Mouse (Mus musculus) ES-CJ7 (cell line): ENCODE data around the gene Mgat3.

ENCODE experiments used
- DNase-seq: peaks from one replicate; pipeline ENCODE4 v3.0.0; 2011; ENCODE audit warnings: low read depth, low spot score

Gene Mgat3

DNA sequence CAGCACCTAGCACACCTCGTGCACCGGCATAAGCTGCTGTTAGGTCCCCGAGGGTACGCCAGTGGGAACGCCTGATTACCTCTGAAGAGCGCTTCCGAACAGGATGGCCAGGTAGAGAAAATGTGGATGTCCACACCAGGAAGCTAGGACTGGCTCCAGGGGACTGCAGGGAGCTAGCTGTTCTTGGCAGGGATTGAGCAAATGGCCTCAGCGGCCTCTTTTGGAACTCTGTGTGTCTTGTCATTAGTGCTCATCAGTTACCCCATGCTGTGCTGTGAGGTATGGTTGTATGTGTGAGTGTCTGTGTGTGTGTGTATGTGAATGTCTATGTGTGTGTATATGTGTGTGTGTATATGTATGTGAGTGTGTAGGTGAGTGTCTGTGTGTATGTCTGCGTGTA, 1.8 kb downstream of the Mgat3 start:
- no peak for DNase-seq

DNA sequence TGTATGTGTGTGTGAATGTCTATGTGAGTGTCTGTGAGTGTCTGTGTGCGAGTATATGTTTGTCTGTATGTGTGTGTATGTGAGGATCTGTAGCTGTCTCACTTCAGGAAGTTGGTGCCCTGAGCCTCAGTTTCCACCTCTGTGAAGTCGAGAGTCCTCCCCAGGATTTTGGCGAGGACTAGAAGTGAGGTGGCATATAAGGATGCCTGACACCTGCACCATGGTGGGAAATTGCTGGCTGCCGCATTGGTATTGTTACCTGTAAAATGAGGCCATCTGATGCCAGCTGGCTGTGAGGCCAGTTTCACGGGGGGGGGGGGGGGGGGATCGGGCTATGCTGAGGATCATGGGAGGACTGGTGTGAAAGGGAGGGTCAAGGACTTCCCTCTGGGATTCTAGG, 2.2 kb downstream of the Mgat3 start:
- no peak for DNase-seq

DNA sequence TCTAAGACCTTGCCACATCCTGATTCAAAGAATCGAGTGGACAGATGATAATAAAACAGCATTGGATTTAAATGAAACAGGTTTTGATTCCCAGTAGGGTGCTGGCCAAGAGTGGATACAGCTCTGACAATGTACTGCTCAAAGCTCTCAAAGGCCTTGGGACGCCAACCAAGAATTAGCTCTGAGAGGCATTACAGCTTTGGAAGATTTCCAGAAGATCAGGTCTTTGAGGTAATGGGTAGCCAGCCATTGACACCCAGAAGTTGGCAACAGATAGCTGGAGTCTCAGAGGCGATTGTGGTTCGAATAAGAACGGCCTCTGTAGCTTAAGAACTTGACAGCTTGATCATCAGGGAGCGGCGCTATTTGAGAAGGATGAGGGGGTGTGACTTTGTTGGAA, 8.0 kb downstream of the Mgat3 start:
- DNase-seq, result no peak

DNA sequence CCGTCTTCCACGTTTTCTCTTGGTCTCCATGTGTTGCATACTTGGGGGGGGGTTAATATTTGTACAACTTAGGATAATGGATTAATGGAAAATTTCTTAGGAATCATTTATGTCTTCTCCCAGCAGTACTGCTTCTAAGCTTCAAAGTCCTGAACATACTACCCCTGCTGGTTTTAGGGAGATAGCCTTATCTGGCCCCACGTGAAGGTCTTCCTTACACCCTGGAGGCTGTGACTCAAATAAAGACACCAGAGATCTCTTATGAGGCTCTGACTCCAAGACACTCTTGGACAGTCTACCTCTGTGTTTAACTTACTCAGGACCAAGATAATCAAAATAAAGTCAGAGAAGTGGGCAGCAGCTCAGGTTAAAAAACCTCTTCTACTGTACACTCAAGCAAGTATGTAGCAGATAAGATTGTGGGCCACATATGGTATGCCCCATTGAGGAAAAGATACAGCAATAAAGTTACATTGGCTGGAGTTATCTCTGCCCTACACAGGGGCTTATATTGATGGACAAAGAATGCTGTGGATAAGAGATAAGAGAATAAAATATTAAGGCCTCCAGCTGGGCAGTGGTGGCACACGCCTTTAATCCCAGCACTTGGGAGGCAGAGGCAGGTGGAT, 8.7 kb downstream of the Mgat3 start:
- DNase-seq, result no peak

DNA sequence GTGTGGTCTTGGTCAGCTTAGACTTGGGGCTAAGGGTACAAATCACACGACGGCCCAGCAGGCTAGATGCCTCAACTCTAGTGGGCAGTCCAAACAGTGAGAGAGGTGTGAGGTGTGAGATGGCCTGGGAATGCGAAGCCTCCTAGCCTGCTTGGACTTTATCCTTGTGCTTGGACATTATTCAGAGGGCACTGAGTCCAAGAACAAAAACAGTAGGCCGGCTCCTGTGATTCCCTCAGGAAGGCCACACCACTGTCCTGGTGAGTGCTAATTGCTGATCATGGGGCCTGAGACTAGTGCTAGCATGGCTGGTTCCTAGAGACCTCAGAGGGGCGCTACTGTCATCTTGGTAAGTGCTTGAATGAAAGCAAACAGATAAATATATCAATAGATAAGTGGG, 15.4 kb downstream of the Mgat3 start:
- DNase-seq, result no peak

DNA sequence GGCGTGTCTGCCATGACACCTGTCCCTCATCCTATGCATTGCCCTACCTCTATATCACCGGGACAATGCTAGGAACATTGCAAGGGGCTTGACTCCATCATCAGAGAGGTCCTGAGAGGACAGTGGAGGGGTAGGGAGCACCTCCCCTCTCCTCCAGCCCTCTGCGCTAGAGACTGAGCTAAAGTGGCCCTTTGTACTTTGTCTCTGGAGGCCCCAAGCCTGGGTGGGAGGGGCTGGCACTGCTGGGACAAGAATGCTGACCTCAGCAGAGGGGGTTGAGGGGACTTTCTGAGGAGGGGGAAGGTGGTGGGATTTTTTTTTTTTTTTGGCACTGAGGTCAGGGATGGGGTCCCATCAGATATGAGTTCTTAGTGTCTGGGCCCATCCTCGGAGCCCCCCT, 16.6 kb downstream of the Mgat3 start:
- DNase-seq, result no peak

DNA sequence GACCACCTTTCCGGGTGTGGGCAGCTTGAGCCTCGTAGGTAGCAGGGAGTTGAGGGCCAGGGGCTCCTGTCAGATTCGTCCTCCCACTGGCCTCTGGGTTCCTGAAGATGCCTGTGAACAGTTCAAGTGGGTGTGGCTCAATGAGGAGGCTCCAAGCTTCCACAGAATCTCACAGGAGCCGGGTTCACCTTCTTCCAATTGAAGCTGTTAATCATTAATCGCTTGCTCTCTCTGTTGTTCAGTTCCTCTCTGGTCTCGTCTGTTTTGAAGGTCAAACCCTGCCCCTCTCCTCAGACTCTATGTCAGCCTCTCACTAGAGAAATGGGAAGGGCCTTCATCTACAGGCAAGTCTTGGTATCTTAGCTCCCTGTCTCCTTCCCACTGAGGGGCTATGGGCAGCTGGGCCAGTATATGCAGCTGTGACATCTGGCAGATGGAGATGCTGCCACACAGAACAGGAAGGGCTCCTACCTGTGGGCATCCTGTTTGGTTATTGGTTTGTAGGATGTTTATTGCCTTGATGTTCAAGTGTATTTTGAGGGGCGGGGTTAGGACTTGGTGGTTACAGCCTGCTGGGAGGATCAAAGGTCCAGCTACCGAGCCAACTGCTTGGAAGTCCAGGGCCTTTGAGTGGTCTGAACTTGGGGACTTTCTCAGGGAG, 18.2 kb downstream of the Mgat3 start:
- DNase-seq, result peak; percentile 45

DNA sequence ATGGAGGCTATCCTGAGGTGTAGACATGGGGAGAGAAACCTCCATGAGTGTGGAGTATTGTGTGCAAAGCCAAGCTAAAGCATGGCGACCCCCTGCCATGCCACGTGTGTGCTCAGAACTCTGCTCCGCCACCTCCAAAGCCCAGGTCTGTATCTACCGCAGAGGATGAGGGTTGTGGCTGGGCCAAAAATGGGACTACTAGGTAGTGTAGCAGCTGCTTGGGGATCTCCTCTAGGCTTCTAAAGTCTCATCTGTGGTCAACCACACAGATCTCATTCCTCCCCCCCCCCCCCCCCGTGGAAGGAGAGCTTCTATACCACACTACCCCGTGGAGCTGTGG, 18.7 kb downstream of the Mgat3 start:
- no peak for DNase-seq

DNA sequence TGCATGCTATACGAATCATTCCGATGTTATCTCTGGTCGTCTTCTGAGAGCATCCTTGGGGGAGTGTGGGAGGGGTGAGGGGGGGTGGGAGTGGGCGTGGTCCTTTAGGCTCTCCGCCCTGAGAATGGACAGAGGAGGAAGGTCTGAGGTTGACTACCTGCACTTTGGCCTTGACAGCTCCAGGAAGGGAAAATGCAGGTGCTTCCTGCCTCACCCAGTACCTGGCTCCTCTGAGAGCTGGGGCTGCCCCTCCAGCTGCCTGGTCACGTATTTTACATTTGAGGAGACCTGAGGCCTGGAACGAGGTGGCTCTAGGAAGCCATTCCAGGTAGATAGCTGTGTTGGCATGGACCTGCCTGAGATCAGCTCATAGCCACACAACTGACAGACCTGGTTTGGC, 19.3 kb downstream of the Mgat3 start:
- no peak for DNase-seq

DNA sequence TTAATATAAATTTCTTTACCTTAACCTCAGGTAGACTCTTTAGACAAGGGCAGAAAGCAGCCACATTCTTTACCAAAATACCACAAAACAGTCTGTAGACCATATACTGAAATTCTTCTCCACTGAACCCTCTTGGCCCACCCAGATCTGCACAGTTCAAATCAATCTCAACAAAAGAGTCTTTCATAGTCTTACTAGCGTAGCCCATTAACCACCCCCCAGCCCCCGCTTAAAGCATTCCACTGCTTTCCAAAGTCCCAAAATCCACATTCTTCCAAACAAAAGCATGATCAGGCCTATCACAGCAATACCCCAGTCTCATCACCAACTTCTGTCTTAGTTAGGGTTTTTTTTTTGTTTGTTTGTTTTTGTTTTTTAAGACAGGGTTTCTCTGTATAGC, 26.0 kb downstream of the Mgat3 start:
- DNase-seq, result no peak

DNA sequence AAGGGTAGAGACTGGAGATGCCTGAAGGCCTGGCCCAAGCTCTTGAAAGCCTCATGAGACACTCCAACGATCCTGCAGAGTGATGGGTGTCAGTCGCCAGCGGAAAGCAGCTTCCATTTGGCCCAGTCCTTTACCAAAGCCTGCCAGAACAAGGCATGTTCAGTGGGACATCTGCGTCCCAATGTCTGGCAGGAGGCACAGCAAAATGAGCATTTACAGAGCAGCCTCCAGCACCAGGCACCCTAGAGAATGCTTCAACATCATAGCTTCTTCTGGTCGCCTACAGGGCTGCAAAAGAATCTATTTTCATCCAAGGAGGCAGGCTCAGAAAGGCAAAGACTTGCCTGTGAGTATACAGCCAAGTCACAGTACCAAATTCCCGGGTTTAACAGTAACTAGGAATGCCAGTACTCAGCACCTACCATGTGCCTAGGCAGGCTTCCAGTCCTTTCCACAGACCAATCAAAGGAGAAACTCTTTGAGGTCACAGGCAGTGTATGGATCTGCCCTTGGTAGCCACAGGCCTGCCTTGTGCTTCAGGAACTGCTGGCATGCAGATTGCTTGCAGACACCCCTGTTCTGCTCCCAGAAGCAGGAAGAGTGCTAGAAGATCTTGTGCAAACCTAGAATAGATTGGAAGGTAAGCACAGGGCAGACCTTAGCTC, 28.7 kb downstream of the Mgat3 start:
- DNase-seq, result no peak

DNA sequence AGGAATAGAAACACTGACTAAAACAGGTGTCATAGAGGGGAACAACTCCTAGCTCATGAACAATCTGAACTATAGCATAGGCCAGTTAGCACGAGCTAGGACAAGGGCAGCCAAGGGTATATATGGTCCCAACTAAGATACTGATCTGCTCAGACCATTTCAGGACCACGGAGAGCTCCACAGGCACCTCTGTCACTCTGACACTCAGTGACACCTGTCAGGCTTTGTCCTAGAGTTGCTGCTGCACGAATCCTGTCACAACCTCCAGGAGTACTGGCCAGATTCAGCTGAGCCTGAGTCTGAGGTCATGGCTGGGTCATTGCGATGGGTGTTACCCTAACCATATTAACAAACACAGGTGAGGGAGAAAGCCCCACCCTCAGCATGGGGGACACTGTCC, 29.9 kb downstream of the Mgat3 start:
- peak; percentile 64 for DNase-seq

DNA sequence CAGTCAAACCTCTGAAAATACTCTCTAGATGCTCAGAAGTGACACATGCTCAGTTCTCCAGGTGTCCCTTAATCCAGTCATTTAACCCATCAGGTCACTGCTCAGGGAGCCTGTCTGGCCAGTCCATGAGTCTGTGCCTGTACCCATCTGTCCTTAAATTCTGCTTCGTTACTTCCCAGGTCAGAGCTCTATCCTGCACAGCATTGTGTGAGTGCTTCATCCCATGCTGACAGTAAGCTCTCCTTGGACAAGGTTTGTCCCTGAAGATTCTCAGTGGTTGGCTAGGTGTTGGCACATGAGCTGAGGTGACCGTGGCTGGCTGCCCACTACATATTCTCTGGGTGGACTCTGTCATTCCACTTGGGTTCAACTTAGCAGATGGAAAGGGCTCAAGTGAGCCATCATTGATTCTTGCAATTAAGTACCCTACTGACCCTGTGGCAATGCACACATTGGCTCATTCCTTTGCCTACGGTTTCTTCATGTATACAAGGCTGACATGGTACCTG, 32.6 kb downstream of the Mgat3 start:
- DNase-seq, result no peak

DNA sequence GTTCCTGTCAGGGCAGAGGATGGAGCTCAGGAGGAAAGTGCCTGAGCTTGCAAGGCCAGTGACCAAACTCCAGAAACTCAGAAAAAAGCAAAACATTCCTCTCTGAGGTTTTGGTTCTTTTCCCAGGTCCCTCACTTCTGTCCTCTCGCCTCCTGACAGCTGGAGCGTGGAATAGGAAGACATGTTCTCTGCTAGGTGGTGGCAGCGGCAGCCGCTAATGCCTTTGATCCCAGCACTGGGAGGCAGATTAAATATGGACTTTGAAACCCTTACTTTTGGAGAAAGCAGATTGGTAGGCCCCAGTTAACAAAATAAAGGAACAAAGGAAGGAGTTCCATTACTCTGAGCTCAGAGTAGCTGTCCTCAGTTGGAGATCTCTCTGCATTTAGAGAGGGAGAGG, 34.9 kb downstream of the Mgat3 start:
- DNase-seq, result no peak

DNA sequence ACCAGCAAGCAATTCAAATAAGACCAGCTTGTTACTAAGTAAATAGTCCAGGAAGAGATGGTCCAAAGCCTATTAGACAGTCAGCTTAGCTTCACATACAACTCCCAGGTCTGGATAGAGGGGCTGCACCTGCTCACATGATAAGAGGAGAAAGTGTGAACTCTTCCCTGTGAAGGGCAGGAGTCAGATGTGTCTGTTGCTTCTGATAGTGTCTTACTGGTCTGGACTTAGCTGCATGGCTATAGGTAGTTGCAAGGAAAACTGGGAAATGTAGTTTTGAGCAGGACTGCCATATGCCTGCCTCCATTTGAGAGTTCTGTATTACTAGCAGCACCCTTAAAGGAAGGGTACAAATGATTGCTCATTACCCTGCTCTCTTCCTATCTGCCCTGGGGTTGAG, 40.2 kb downstream of the Mgat3 start:
- DNase-seq, result no peak

DNA sequence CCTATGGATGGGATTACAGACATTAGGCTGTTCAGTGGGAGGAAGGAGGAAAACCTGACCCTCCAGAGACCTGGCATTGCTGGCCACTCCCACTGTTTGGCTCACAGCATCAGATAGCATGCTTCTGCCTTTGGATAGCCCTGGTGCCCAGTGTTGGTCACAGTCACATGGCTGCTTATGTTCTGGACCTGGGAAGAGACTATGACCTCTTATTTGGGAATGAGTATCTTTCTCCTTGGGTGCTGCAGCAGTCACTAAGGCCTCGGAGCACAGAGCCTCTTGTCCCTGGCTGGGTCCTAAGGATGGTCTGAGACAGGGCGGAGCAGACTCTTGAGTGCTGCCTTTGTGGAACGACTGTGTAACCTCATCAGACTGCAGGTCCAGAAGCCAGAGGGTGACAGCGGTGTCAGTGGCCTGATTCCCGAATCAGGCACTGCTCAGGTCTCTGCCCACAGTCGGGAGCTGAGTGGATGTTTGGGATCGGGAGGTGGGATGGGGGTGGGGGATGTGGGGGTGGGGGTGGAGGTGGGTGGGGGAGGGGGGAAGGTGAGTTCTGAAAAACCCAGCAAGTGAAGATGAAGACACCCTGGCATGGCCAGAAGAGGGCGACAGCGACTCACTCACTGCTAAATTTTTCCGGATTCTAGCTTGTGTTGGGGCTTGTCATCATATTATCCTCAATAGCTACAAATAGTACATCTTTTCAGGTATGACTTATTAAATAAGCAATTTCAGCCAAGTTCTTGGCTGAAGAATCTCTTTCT, 42.4 kb downstream of the Mgat3 start:
- peak; percentile 74 for DNase-seq

DNA sequence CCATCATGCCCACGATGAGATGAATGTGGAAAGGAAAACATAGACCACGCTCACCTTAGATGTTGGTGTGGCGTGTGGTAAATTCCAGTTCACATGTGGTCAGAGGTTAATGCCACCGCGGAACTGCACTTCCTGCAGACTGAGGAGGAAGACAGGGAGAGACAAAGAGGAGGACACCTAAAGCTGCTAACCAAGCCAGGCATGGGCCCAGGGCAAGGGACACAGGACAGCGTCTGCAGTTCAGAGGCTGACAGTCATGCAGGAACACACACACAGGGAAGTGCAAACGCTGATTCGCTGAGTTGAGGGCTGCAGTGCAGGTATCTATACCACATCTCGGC, 42.9 kb downstream of the Mgat3 start:
- DNase-seq, result no peak

DNA sequence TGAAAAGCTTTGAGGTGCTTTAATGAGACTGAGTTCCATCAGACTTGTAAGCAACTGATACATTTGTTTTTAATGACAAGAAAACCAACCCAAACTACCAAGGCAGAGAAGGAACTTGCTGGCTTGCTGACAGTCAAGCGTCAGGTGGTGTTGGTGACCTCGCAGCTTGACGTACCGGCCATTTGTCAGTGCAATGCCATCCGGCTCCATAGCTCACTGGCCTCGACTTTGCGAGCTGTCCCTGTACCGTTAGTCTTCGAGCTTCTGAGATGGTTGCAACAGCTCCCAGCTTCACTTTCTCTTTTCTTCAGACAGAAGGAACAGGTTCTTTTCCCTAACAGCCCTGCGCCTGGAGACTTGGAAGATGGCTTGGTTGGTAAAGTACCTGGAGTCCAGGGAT, 44.0 kb downstream of the Mgat3 start:
- DNase-seq, result no peak

DNA sequence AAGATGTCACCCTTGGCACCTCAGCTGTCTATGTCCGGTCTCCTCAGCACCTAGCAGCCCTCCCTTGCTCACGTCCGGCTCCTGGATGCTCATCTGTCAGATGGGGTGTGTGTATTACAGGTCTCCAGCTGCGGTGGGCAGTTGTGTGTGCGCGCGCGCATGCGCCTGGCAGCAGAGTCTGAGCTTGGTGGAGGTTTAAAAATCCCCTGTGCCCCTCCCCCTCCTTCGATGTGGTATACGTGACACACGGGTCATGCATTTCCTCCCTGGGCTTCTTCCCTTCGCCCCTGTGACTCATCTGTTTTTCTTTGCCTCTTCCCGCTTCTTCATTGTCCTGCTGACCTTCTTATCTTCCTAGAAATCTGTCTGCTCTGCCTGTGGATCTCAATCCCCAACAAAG, 45.7 kb downstream of the Mgat3 start:
- DNase-seq, result peak; percentile 89

DNA sequence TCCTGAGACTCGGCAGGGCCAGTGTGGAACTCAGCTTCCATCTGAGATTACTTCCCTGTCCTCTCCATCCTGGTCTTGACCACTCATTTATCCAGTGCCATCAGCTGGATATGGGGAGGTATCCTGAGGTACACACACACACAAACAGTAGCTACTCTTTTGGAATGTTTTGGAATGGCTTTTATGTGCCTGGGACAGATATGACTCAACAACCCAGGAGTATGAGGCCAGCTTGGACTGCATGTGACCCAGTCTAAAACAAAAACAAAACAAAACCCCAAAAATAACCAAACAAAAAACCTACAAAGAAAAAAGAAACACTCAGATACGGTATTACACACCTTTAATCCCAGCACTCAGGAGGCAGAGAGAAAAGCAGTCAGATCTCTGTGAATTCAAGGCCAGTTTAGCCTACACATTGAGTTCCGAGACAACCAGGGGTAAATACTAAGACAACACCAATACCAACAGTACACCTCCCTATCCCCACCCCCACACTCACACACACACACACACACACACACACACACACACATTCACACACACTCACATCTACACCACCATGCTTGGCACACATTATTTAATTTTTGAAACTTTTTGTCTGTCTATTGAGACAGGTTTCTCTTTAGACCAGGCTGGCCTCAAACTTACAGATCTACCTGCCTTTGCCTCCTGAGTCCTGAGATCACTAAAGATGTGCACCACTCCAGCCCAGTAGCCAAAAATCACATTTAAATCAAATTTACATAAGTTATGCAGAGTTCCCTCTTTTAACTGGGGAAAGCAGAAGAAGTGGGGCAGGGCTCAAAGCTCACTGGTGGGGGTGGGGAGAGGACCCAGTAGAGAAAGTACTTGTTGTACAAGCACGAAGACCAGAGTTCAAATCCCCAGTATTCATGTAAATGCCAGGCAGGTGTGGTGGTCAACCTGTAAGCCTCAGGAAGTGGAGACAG, 46.5 kb downstream of the Mgat3 start:
- peak; percentile 90 for DNase-seq

DNA sequence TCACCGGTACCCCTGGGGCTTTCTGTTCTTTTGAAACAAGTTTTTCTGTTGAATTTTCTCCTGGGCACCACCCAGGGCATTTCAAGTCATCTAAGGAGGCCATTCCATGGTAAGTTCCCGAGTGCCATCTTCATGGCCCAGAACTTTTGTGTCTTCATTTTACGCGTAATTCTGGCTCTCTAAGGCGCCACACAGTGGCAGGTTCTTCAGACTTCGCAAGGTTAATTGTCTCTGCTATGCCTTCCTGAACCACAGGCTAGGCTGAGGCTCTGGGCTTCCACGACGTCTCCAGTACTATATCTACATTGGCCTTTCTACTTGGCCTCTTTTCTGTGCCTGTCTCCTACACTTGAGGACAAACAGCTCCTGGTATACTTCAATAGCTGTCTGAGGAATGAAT, 47.5 kb downstream of the Mgat3 start:
- peak; percentile 70 for DNase-seq
